Mouse (Mus musculus): ENCODE results near the gene Xpo4.
A peak's percentile ranks its signal among the peaks of the same experiment; 100 is the strongest.

Gene Xpo4

GRCm38 (mm10) chr14:57537261-57538015, 127.8 kb downstream of the Xpo4 start:
- DNase-seq (ENCODE audit: low read depth, low spot score) = no peak

- no peak for DNase-seq (ENCODE audit: low read depth, low spot score)
Observed at GRCm38 (mm10) chr14:57536820-57537219, 128.4 kb downstream of the Xpo4 start.

GRCm38 (mm10) chr14:57535646-57536045, 129.6 kb downstream of the Xpo4 start:
- no peak for DNase-seq (ENCODE audit: low read depth, low spot score)

DNA sequence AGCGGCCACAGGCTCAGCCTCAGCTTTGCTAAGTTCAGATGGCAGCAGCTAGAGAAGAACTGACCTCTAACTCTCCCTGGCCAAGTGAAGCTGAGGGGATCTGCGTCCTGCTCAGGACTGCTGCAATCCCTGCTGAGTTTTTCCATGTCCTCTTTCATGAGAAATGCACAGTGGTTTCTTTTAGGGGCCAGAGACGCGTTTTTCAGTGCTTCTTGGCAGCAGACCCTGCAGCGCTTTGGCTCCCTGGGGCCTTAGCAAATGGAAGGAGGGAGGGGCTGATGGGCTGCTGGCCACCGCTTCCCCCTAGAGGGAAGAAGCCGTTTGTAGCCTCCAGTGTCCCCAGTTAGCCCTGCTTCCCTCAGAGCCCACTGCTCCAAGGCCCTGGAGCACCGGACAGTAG, 130.3 kb downstream of the Xpo4 start:
- DNase-seq (ENCODE audit: low read depth, low spot score) = no peak

- no peak for DNase-seq (ENCODE audit: low read depth, low spot score)
Observed at GRCm38 (mm10) chr14:57534346-57534745, 130.9 kb downstream of the Xpo4 start.

- DNase-seq (ENCODE audit: low read depth, low spot score) = no peak
Observed at GRCm38 (mm10) chr14:57533841-57534240, 131.4 kb downstream of the Xpo4 start.

DNA sequence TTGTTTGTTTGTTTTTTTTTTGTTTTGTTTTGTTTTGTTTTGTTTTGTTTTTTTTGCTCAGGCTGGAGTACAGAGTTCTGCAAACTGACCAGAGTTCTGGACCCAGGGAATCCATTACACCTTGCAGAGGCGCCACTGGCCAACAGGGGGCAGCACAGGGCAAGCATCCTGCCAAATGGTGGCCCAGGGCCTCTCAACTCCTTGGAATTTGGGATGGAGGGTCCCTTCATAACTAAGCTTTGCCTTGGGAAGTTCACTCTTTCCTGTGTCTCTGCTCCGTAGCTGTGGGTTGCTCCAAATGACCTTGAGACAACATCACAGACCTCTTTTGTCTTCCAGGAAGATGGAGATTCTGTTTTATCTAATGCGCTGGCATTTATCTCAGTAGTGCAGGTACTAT, 132.0 kb downstream of the Xpo4 start:
- peak; percentile 21 for DNase-seq (ENCODE audit: low read depth, low spot score)

GRCm38 (mm10) chr14:57532577-57532976, 132.7 kb downstream of the Xpo4 start:
- no peak for DNase-seq (ENCODE audit: low read depth, low spot score)

- no peak for DNase-seq (ENCODE audit: low read depth, low spot score)
Observed at GRCm38 (mm10) chr14:57529786-57530515, 135.3 kb downstream of the Xpo4 start.

GRCm38 (mm10) chr14:57529086-57529785, 136.0 kb downstream of the Xpo4 start:
- no peak for DNase-seq (ENCODE audit: low read depth, low spot score)

- DNase-seq (ENCODE audit: low read depth, low spot score) = no peak
Observed at GRCm38 (mm10) chr14:57527598-57527997, 137.6 kb downstream of the Xpo4 start.
